Mouse (Mus musculus) left cerebral cortex, postnatal 10 days (tissue): ENCODE results near the gene Evx1. TPM values are rescaled to one million over a fixed set of nuclear protein-coding genes. Genes with fewer than 3 reads are reported as not detected.

Experiments used
- DNase-seq, 2 experiments: peaks; one replicate each; pipeline ENCODE4 v3.0.0; 2021 to 2022; ENCODE audit warnings: low spot score in 2 of 2, mixed read lengths in 1 of 2; ENCODE audit errors: extremely low spot score in 1 of 2
- intact Hi-C: fragments of 180-260 bp; cut with DNase I; formaldehyde crosslinking; loops from one replicate; pipeline ENCODE4 v1.15.1; 2025
- total RNA-seq, 2 experiments: library from RNA; stranded (reverse); gene quantifications; 2 replicates each; pipeline ENCODE4 v1.2.3; 2021

Gene Evx1
- not detected for total RNA-seq

- intact Hi-C loops, result loop anchor here (5.0 to 10.0 kb wide), 3 partner anchors 49 to 309 kb away; partner anchors contain the start of genes Hoxa1 and Hoxa13
- no peak for DNase-seq
These were observed at the start of gene Evx1 for GRCm38 (mm10) chr6:52313391-52314303. Gene Evx1 (plus strand): TSS chr6:52313498.

GRCm38 (mm10) chr6:52264106-52264790 lies 49.0 kb upstream of the Evx1 start:
- no peak for DNase-seq
- intact Hi-C loops, result loop anchor here (10.0 kb wide), 1 partner anchor 51 kb away; the partner anchor contains the start of gene Evx1

GRCm38 (mm10) chr6:52265306-52265912 lies 47.9 kb upstream of the Evx1 start:
- intact Hi-C loops, result loop anchor here (10.0 kb wide), 1 partner anchor 49 kb away; the partner anchor contains the start of gene Evx1

GRCm38 (mm10) chr6:52265913-52266665 lies 47.2 kb upstream of the Evx1 start:
- no peak for DNase-seq
- intact Hi-C loops, result loop anchor here (10.0 kb wide), 1 partner anchor 49 kb away; the partner anchor contains the start of gene Evx1

More at GRCm38 (mm10) chr6:52265306-52265912, 47.9 kb upstream of the Evx1 start:
- no peak for DNase-seq

- no peak for DNase-seq
- intact Hi-C loops, result loop anchor here (10.0 kb wide), 1 partner anchor 48 kb away; the partner anchor contains the start of gene Evx1
These were observed 46.7 kb upstream of the Evx1 start for GRCm38 (mm10) chr6:52266666-52266985.

- DNase-seq, result no peak
- intact Hi-C loops, result loop anchor here (10.0 kb wide), 1 partner anchor 48 kb away; the partner anchor contains the start of gene Evx1
These were observed 46.1 kb upstream of the Evx1 start for GRCm38 (mm10) chr6:52267221-52267620.

GRCm38 (mm10) chr6:52267691-52268090 lies 45.6 kb upstream of the Evx1 start:
- DNase-seq, result no peak
- intact Hi-C loops, result loop anchor here (10.0 kb wide), 1 partner anchor 47 kb away; the partner anchor contains the start of gene Evx1

GRCm38 (mm10) chr6:52268341-52268740 lies 45.0 kb upstream of the Evx1 start:
- intact Hi-C loops, result loop anchor here (10.0 kb wide), 1 partner anchor 46 kb away; the partner anchor contains the start of gene Evx1
- no peak for DNase-seq

GRCm38 (mm10) chr6:52268756-52269155 lies 44.5 kb upstream of the Evx1 start:
- intact Hi-C loops, result loop anchor here (10.0 kb wide), 1 partner anchor 46 kb away; the partner anchor contains the start of gene Evx1
- no peak for DNase-seq

GRCm38 (mm10) chr6:52270494-52271480 lies 42.5 kb upstream of the Evx1 start:
- intact Hi-C loops, result loop anchor here (10.0 kb wide), 2 partner anchors 304 to 444 kb away; partner anchors contain the start of gene Tax1bp1

GRCm38 (mm10) chr6:52272766-52273655 lies 40.3 kb upstream of the Evx1 start:
- DNase-seq, result no peak
- intact Hi-C loops, result loop anchor here (10.0 kb wide), 2 partner anchors 302 to 442 kb away; partner anchors contain the start of gene Tax1bp1

More at GRCm38 (mm10) chr6:52270494-52271480, 42.5 kb upstream of the Evx1 start:
- DNase-seq, result peak; percentile 45 to 56

GRCm38 (mm10) chr6:52273656-52274280 lies 39.5 kb upstream of the Evx1 start:
- no peak for DNase-seq
- intact Hi-C loops, result loop anchor here (10.0 kb wide), 2 partner anchors 301 to 441 kb away; partner anchors contain the start of gene Tax1bp1

- intact Hi-C loops, result loop anchor here (10.0 kb wide), 2 partner anchors 300 to 440 kb away; partner anchors contain the start of gene Tax1bp1
These were observed 38.7 kb upstream of the Evx1 start for GRCm38 (mm10) chr6:52274576-52274975.

GRCm38 (mm10) chr6:52275563-52276280 lies 37.6 kb upstream of the Evx1 start:
- intact Hi-C loops, result loop anchor here (10.0 kb wide), 2 partner anchors 299 to 439 kb away; partner anchors contain the start of gene Tax1bp1
- no peak for DNase-seq

More at GRCm38 (mm10) chr6:52274576-52274975, 38.7 kb upstream of the Evx1 start:
- no peak for DNase-seq
